Comparison of ENCODE assay signal across 21 mouse cellular contexts in the genomic region with DNA sequence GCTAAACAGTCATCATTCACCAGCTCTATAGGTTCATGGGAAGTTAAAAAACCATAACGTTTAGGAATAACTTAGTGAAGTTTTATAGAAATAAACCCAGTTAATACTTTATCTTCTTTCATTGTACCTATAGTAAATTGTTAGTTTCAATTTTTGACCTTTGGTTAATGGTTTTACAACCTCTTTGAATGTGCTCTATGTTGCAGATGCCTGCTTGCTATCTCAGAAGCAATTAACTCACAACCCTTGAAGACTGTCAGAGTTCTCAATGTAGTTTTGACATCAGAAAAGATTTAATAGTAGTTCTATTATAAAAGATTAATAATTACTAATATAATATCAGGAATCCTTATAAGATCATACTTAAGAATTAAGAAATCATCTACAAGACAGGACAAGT.
DNase-seq lines count a peak whose midpoint lies in the region; ATAC-seq and TF ChIP-seq lines count a peak whose summit lies in the region.
"Had no signal": no experiment of that assay in that cellular context is flagged by ENCODE, and none has a peak within 500 bp of the region (broad histone marks: within the 10 kb centered on the region; RNA-seq: fewer than 3 reads in every experiment).

No protein-coding gene starts in this region.

- WGBS in intestine, embryonic 15.5 days, result 24% methylated on average over 1 of the region's 1 CpGs
- 22% methylated on average over 1 of the region's 1 CpGs for WGBS in intestine, postnatal 0 days
- whole genome bisulfite sequencing in midbrain, embryonic 11.5 days, result 79% methylated on average over 1 of the region's 1 CpGs
- WGBS in midbrain, embryonic 14.5 days, result 82% methylated on average over 1 of the region's 1 CpGs
- WGBS in intestine, embryonic 16.5 days, result 28% methylated on average over 1 of the region's 1 CpGs

- H3K4me1 ChIP-seq in intestine, embryonic 15.5 days (replicated peaks), result no peaks in the 10 kb centered on the region
- H3K4me1 ChIP-seq in intestine, postnatal 0 days (replicated peaks; ENCODE audit: control insufficient read depth, insufficient read depth, low read length), result no peaks in the 10 kb centered on the region
- no peaks in the 10 kb centered on the region for H3K4me1 ChIP-seq in midbrain, embryonic 11.5 days (ENCODE audit: control insufficient read depth, insufficient read depth, low read length)
- no peaks in the 10 kb centered on the region for H3K4me1 ChIP-seq in midbrain, embryonic 14.5 days (ENCODE audit: control insufficient read depth, insufficient read depth, low read length)
- no peaks in the 10 kb centered on the region for H3K4me1 ChIP-seq in intestine, embryonic 16.5 days (ENCODE audit: control insufficient read depth, insufficient read depth, low read length)

- ATAC-seq in intestine, embryonic 15.5 days, result peak; percentile 83
- ATAC-seq in intestine, postnatal 0 days, result no peak
- ATAC-seq in midbrain, embryonic 11.5 days (ENCODE audit: low FRiP score), result no peak
- no peak for ATAC-seq in midbrain, embryonic 14.5 days (ENCODE audit: low FRiP score, low TSS enrichment)
- peak; percentile 94 for ATAC-seq in intestine, embryonic 16.5 days
- ATAC-seq: activated CD4-positive, CD25-positive, alpha-beta regulatory T cell, adult 4 months; CD4-positive, CD25-positive, alpha-beta regulatory T cell, adult 4 months; Patski had no signal

- H3K9me3 ChIP-seq in intestine, embryonic 15.5 days, result no peaks in the 10 kb centered on the region
- no peaks in the 10 kb centered on the region for H3K9me3 ChIP-seq in intestine, postnatal 0 days (ENCODE audit: control insufficient read depth)
- H3K9me3 ChIP-seq in midbrain, embryonic 11.5 days (ENCODE audit: control insufficient read depth, low read length), result no peaks in the 10 kb centered on the region
- no peaks in the 10 kb centered on the region for H3K9me3 ChIP-seq in midbrain, embryonic 14.5 days (ENCODE audit: control insufficient read depth, low read length)
- no peaks in the 10 kb centered on the region for H3K9me3 ChIP-seq in intestine, embryonic 16.5 days (ENCODE audit: control insufficient read depth, low read length)
- H3K9me3 ChIP-seq: G1E had no signal

- no peak overlapping the region for H3K4me3 ChIP-seq in intestine, embryonic 15.5 days (replicated peaks)
- no peak overlapping the region for H3K4me3 ChIP-seq in intestine, postnatal 0 days (ENCODE audit: low read depth, low read length)
- no peak overlapping the region for H3K4me3 ChIP-seq in midbrain, embryonic 11.5 days (ENCODE audit: low read depth, low read length)
- H3K4me3 ChIP-seq in midbrain, embryonic 14.5 days (replicated peaks; ENCODE audit: low read depth, low read length), result no peak overlapping the region
- no peak overlapping the region for H3K4me3 ChIP-seq in intestine, embryonic 16.5 days (ENCODE audit: low read length)

- no peaks in the 10 kb centered on the region for H3K27me3 ChIP-seq in intestine, embryonic 15.5 days (replicated peaks)
- H3K27me3 ChIP-seq in intestine, postnatal 0 days (replicated peaks; ENCODE audit: control insufficient read depth, insufficient read depth, low read length), result no peaks in the 10 kb centered on the region
- no peaks in the 10 kb centered on the region for H3K27me3 ChIP-seq in midbrain, embryonic 11.5 days (ENCODE audit: control insufficient read depth, insufficient read depth, low read length)
- H3K27me3 ChIP-seq in midbrain, embryonic 14.5 days (ENCODE audit: control insufficient read depth, insufficient read depth, low read length), result no peaks in the 10 kb centered on the region
- H3K27me3 ChIP-seq in intestine, embryonic 16.5 days (replicated peaks; ENCODE audit: control insufficient read depth, insufficient read depth, low read length), result no peaks in the 10 kb centered on the region
- H3K27me3 ChIP-seq: CH12.LX, Patski had no signal

- no peak for TF ChIP-seq CTCF in intestine, postnatal 0 days (IDR thresholded peaks at IDR 0.05; ENCODE audit: low read depth)

- no peaks in the 10 kb centered on the region for H3K36me3 ChIP-seq in intestine, embryonic 15.5 days
- no peaks in the 10 kb centered on the region for H3K36me3 ChIP-seq in intestine, postnatal 0 days (ENCODE audit: control insufficient read depth, insufficient read depth)
- H3K36me3 ChIP-seq in midbrain, embryonic 11.5 days (ENCODE audit: control insufficient read depth, insufficient read depth, low read length), result no peaks in the 10 kb centered on the region
- no peaks in the 10 kb centered on the region for H3K36me3 ChIP-seq in midbrain, embryonic 14.5 days (ENCODE audit: control insufficient read depth, insufficient read depth, low read length)
- no peaks in the 10 kb centered on the region for H3K36me3 ChIP-seq in intestine, embryonic 16.5 days (ENCODE audit: control insufficient read depth, insufficient read depth, low read length)
- H3K36me3 ChIP-seq: G1E had no signal

- H3K4me2 ChIP-seq in intestine, embryonic 15.5 days (replicated peaks), result no peak overlapping the region
- H3K4me2 ChIP-seq in intestine, postnatal 0 days (replicated peaks; ENCODE audit: low read depth), result no peak overlapping the region
- no peak overlapping the region for H3K4me2 ChIP-seq in midbrain, embryonic 11.5 days
- H3K4me2 ChIP-seq in midbrain, embryonic 14.5 days (ENCODE audit: low read length), result no peak overlapping the region
- H3K4me2 ChIP-seq in intestine, embryonic 16.5 days (ENCODE audit: low read depth, low read length), result no peak overlapping the region

- peak; percentile 23 for DNase-seq in midbrain, embryonic 11.5 days (ENCODE audit: low spot score, missing footprints)
- DNase-seq in midbrain, embryonic 14.5 days, result no peak
- no peak for DNase-seq in adrenal gland, postnatal 14 days
- DNase-seq: adrenal gland, adult 2 months; adrenal gland, adult 8-10 months; adrenal gland, postnatal 10 days; adrenal gland, postnatal 25 days; adrenal gland, postnatal 36 days; B cell, adult 2 months; cerebellum, adult 11 months; cerebellum, adult 11-12 months; cerebellum, adult 18-20 months; cerebellum, adult 2 months had no signal

- H3K9ac ChIP-seq in intestine, embryonic 15.5 days, result no peak overlapping the region
- no peak overlapping the region for H3K9ac ChIP-seq in intestine, postnatal 0 days (ENCODE audit: low read depth, low read length)
- no peak overlapping the region for H3K9ac ChIP-seq in midbrain, embryonic 11.5 days (ENCODE audit: low read length)
- no peak overlapping the region for H3K9ac ChIP-seq in midbrain, embryonic 14.5 days (replicated peaks; ENCODE audit: low read length)
- H3K9ac ChIP-seq in intestine, embryonic 16.5 days (ENCODE audit: low read depth, low read length), result no peak overlapping the region

- H3K27ac ChIP-seq in intestine, embryonic 15.5 days, result no peak overlapping the region
- no peak overlapping the region for H3K27ac ChIP-seq in intestine, postnatal 0 days (ENCODE audit: low read depth, low read length)
- H3K27ac ChIP-seq in midbrain, embryonic 11.5 days (ENCODE audit: low read depth, low read length), result no peak overlapping the region
- H3K27ac ChIP-seq in midbrain, embryonic 14.5 days (replicated peaks; ENCODE audit: low read depth, low read length), result no peak overlapping the region
- no peak overlapping the region for H3K27ac ChIP-seq in intestine, embryonic 16.5 days (ENCODE audit: low read length)

Comparison
In these comparisons a context has a peak if more than half of its experiments do, and no peak if none do; other contexts are left out.
1. ATAC-seq: peak in intestine, embryonic 15.5 days (single experiment) and intestine, embryonic 16.5 days (single experiment); none in intestine, postnatal 0 days (single experiment), midbrain, embryonic 11.5 days (single experiment) and midbrain, embryonic 14.5 days (single experiment).